Mouse (Mus musculus): Measurements from ENCODE around the gene Oprd1. TPM values are rescaled to one million over a fixed set of nuclear protein-coding genes. Genes with fewer than 3 reads are reported as not detected.

Gene Oprd1
- polyA plus RNA-seq, 1 experiment from 2014 or later, result 0.90 TPM

GRCm38 (mm10) chr4:132111227-132111626 lies 33.1 kb downstream of the Oprd1 start:
- Histone ChIP-seq H3K27me3 (replicated peaks) (peaks cover 9% of the 10 kb centered on the region; the same call in 1 of the 2 replicates), H3K9ac (replicated peaks) (no peak overlapping the region), H3K36me3 (no peaks in the 10 kb centered on the region), H3K4me2 (no peak overlapping the region), H3K27ac (replicated peaks) (no peak overlapping the region), H3K9me3 (replicated peaks) (no peaks in the 10 kb centered on the region), H3K4me1 (0 out of 2 replicates have a peak, but pooled peaks cover 5% of the 10 kb centered on the region), H3K4me3 (replicated peaks) (no peak overlapping the region)
- 22% methylated on average over 4 of the region's 4 CpGs for WGBS
- no peak for ATAC-seq (ENCODE audit: low FRiP score)

GRCm38 (mm10) chr4:132108221-132108620 lies 36.1 kb downstream of the Oprd1 start:
- ATAC-seq (ENCODE audit: low FRiP score), result no peak
- Histone ChIP-seq H3K4me3 (replicated peaks) (no peak overlapping the region), H3K9ac (replicated peaks) (no peak overlapping the region), H3K27ac (replicated peaks) (no peak overlapping the region), H3K4me1 (no peaks in the 10 kb centered on the region), H3K4me2 (no peak overlapping the region), H3K36me3 (no peaks in the 10 kb centered on the region), H3K27me3 (replicated peaks) (0 out of 2 replicates have a peak, but pooled peaks cover 4% of the 10 kb centered on the region), H3K9me3 (replicated peaks) (no peaks in the 10 kb centered on the region)
- 96% methylated on average over 7 of the region's 7 CpGs for WGBS

- WGBS, result 34% methylated on average over 3 of the region's 3 CpGs
Observed at GRCm38 (mm10) chr4:132101152-132101551, 43.1 kb downstream of the Oprd1 start.

DNA sequence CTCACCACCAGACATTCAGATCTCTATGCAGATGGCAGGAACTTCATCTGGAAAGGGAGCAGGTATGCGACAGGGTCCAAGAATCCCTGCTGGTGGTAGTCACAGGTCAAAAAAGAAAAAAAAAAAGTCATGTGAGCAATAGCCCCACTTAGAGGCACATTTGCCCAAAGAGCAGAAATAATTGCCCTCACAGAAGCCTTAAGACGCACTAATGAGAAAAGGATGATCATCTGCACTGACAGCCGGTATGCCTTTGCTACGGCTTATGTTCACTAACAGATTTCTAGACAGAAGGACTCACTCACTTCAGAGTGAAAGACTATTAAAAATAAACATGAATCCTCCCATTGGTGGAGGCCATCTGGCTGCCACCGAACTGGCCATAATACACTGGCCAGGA lies 44.7 kb downstream of the Oprd1 start:
- ATAC-seq (ENCODE audit: low FRiP score), result no peak
- H3K4me2 ChIP-seq, result no peak overlapping the region
- H3K27ac ChIP-seq (replicated peaks), result no peak overlapping the region
- H3K4me1 ChIP-seq, result peaks cover 4% of the 10 kb centered on the region; the same call in 1 of the 2 replicates
- H3K36me3 ChIP-seq, result no peaks in the 10 kb centered on the region
- WGBS, result 86% methylated on average over 5 of the region's 5 CpGs
- H3K27me3 ChIP-seq (replicated peaks), result no peaks in the 10 kb centered on the region
- no peak overlapping the region for H3K4me3 ChIP-seq (replicated peaks)
- no peaks in the 10 kb centered on the region for H3K9me3 ChIP-seq (replicated peaks)
- no peak overlapping the region for H3K9ac ChIP-seq (replicated peaks)

More at GRCm38 (mm10) chr4:132101152-132101551, 43.1 kb downstream of the Oprd1 start:
- Histone ChIP-seq H3K9me3 (replicated peaks) (no peaks in the 10 kb centered on the region), H3K4me2 (no peak overlapping the region), H3K27me3 (replicated peaks) (no peaks in the 10 kb centered on the region), H3K4me3 (replicated peaks) (no peak overlapping the region), H3K36me3 (no peaks in the 10 kb centered on the region), H3K4me1 (peaks cover 4% of the 10 kb centered on the region; the same call in 1 of the 2 replicates), H3K27ac (replicated peaks) (no peak overlapping the region), H3K9ac (replicated peaks) (no peak overlapping the region)
- no peak for ATAC-seq (ENCODE audit: low FRiP score)

GRCm38 (mm10) chr4:132095043-132095442 lies 49.2 kb downstream of the Oprd1 start:
- H3K36me3 ChIP-seq, result no peaks in the 10 kb centered on the region
- H3K4me3 ChIP-seq (replicated peaks), result no peak overlapping the region
- H3K9me3 ChIP-seq (replicated peaks), result no peaks in the 10 kb centered on the region
- no peak overlapping the region for H3K4me2 ChIP-seq
- no peak for ATAC-seq (ENCODE audit: low FRiP score)
- H3K9ac ChIP-seq (replicated peaks), result no peak overlapping the region
- H3K4me1 ChIP-seq, result no peaks in the 10 kb centered on the region
- H3K27ac ChIP-seq (replicated peaks), result no peak overlapping the region
- H3K27me3 ChIP-seq (replicated peaks), result no peaks in the 10 kb centered on the region
- WGBS, result 85% methylated on average over 7 of the region's 7 CpGs

- no peak overlapping the region for H3K9ac ChIP-seq (replicated peaks)
- no peak for ATAC-seq (ENCODE audit: low FRiP score)
- no peak overlapping the region for H3K4me2 ChIP-seq
- no peaks in the 10 kb centered on the region for H3K9me3 ChIP-seq (replicated peaks)
- H3K4me1 ChIP-seq, result no peaks in the 10 kb centered on the region
- no peak overlapping the region for H3K27ac ChIP-seq (replicated peaks)
- no peaks in the 10 kb centered on the region for H3K36me3 ChIP-seq
- no peak overlapping the region for H3K4me3 ChIP-seq (replicated peaks)
- H3K27me3 ChIP-seq (replicated peaks), result no peaks in the 10 kb centered on the region
- WGBS, result 93% methylated on average over 5 of the region's 5 CpGs
Observed at GRCm38 (mm10) chr4:132093928-132094327, 50.4 kb downstream of the Oprd1 start.

DNA sequence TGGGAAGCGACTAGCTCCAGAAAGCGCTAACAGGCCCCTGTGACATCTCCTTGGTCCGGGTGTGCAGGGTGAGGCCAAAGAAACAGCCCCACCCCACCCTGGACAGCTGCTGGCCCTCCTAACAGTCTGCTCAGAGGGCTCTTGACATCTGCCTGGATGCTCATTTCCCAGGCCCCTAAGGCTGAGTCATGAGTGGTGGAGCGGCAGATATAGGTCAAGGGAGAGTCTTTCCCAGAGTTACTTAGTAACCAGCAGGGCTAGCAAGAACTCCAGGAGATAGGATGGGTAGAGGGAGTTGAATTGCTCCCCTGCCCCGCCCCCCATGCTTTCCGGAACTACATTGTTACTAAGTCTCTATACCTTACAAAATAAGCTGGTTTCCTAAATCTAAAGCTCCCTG lies 51.1 kb downstream of the Oprd1 start:
- H3K9ac ChIP-seq (replicated peaks), result no peak overlapping the region
- ATAC-seq (ENCODE audit: low FRiP score), result no peak
- no peak overlapping the region for H3K27ac ChIP-seq (replicated peaks)
- no peak overlapping the region for H3K4me3 ChIP-seq (replicated peaks)
- no peak overlapping the region for H3K4me2 ChIP-seq
- WGBS, result 56% methylated on average over 6 of the region's 6 CpGs
- H3K9me3 ChIP-seq (replicated peaks), result no peaks in the 10 kb centered on the region
- H3K4me1 ChIP-seq, result no peaks in the 10 kb centered on the region
- no peaks in the 10 kb centered on the region for H3K36me3 ChIP-seq
- H3K27me3 ChIP-seq (replicated peaks), result no peaks in the 10 kb centered on the region

DNA sequence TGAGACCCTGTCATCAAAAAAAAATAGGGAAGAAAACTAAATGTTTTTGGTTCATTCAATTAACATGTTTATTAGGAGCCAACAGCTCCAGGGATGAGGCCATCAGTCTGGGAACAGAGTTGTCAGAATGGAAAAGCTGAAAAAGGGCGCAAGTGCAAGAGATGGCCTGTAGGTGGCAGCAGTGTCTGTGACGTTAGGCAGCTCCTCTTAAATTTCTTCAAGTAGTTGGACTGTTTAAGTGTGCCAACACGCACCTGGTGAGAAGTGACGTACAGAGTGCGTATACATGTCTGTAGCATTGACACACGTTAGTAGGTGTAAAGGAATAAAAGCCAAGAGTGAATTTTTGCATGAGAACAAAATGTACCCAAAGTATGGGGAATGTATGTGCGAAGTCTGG lies 55.4 kb downstream of the Oprd1 start:
- Histone ChIP-seq H3K27ac (replicated peaks) (no peak overlapping the region), H3K9me3 (replicated peaks) (no peaks in the 10 kb centered on the region), H3K4me3 (replicated peaks) (no peak overlapping the region), H3K9ac (replicated peaks) (no peak overlapping the region), H3K4me1 (no peaks in the 10 kb centered on the region), H3K27me3 (replicated peaks) (no peaks in the 10 kb centered on the region), H3K4me2 (no peak overlapping the region), H3K36me3 (no peaks in the 10 kb centered on the region)
- ATAC-seq (ENCODE audit: low FRiP score), result peak; percentile 14; the same call in 1 of the 2 replicates
- WGBS, result 18% methylated on average over 7 of the region's 7 CpGs

DNA sequence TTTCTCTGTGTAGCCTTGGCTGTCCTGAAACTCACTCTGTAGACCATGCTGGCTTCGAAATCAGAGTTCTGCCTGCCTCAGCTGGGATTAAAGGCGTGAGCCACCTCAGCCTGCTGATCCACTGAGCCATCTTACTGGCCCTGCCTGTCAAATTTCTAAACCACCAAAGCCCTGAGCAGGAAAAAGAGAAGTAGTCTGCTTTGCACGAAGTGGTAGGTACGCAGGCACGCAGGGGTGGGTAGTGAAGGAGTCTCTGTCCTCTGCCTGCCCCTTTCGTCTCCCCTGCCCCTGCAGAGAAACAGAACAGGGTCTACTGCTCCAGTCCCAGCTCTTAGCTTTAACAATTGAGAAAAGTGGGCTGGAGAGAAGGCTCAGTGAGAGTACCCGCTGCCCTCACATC lies 59.2 kb downstream of the Oprd1 start:
- H3K36me3 ChIP-seq, result no peaks in the 10 kb centered on the region
- 90% methylated on average over 7 of the region's 7 CpGs for WGBS
- H3K27ac ChIP-seq (replicated peaks), result no peak overlapping the region
- no peak overlapping the region for H3K4me2 ChIP-seq
- no peak overlapping the region for H3K4me3 ChIP-seq (replicated peaks)
- H3K9me3 ChIP-seq (replicated peaks), result no peaks in the 10 kb centered on the region
- no peaks in the 10 kb centered on the region for H3K4me1 ChIP-seq
- no peaks in the 10 kb centered on the region for H3K27me3 ChIP-seq (replicated peaks)
- no peak overlapping the region for H3K9ac ChIP-seq (replicated peaks)
- no peak for ATAC-seq (ENCODE audit: low FRiP score)

DNA sequence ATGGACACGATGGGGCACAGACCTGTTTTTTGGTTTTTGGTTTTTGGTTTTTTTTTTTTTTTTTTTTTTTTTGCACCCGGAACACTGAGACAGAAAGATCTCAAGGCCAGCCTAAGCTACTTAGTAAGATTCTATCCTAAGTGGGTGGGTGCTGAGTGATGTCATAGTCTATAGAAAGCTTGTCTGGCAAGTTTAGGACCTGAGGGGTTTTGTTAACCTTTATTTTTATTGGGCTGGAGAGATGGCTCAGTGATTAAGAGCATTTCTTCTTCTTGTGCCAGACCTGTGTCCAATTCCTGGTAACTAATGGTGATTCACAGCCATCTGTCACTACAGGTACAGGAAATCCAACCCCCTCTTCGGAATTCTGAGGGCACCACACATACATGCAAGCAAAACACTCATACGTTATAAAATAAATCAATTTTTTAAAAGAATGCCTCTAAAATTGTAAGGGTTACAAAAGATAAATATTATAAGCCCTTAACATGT lies 63.7 kb downstream of the Oprd1 start:
- H3K4me2 ChIP-seq, result no peak overlapping the region
- ATAC-seq (ENCODE audit: low FRiP score), result no peak
- H3K9me3 ChIP-seq (replicated peaks), result no peaks in the 10 kb centered on the region
- H3K27ac ChIP-seq (replicated peaks), result no peak overlapping the region
- H3K9ac ChIP-seq (replicated peaks), result no peak overlapping the region
- H3K4me1 ChIP-seq, result peaks cover 7% of the 10 kb centered on the region; the same call in 1 of the 2 replicates
- H3K4me3 ChIP-seq (replicated peaks), result no peak overlapping the region
- WGBS, result 79% methylated on average over 4 of the region's 4 CpGs
- H3K36me3 ChIP-seq, result no peaks in the 10 kb centered on the region
- H3K27me3 ChIP-seq (replicated peaks), result no peaks in the 10 kb centered on the region

- Histone ChIP-seq H3K4me3 (replicated peaks) (no peak overlapping the region), H3K9me3 (replicated peaks) (no peaks in the 10 kb centered on the region), H3K4me1 (peaks cover 15% of the 10 kb centered on the region), H3K36me3 (no peaks in the 10 kb centered on the region), H3K4me2 (peak overlapping the region; percentile 32; the same call in 1 of the 2 replicates), H3K27me3 (replicated peaks) (no peaks in the 10 kb centered on the region), H3K9ac (replicated peaks) (no peak overlapping the region), H3K27ac (replicated peaks) (no peak overlapping the region)
- no peak for ATAC-seq (ENCODE audit: low FRiP score)
- 16% methylated on average over 19 of the region's 19 CpGs for WGBS
Observed at GRCm38 (mm10) chr4:132079555-132080275, 64.6 kb downstream of the Oprd1 start.

DNA sequence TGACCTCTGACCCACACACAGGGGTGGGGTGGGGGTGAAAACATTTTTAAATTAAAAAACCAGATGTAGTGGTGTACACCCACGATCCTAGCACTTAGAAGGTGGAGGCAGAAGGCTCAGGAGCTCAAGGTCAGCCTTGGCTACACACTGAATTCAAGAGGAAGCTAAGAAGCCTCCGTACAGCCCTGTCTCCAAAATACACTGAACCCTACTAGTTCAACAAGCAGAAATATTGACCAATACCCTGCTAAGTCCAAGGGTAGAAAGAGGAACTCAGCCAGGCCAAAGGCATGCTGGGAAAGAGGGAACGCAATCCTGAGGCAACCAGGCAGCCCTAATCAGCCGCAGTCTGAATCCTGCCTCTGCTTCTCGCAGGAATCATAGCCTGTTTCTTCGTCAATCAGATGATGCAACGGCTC lies 66.0 kb downstream of the Oprd1 start:
- Histone ChIP-seq H3K9ac (replicated peaks) (no peak overlapping the region), H3K4me2 (no peak overlapping the region), H3K27me3 (replicated peaks) (no peaks in the 10 kb centered on the region), H3K36me3 (no peaks in the 10 kb centered on the region), H3K9me3 (replicated peaks) (no peaks in the 10 kb centered on the region), H3K4me1 (peaks cover 24% of the 10 kb centered on the region), H3K4me3 (replicated peaks) (no peak overlapping the region), H3K27ac (replicated peaks) (no peak overlapping the region)
- 74% methylated on average over 7 of the region's 7 CpGs for WGBS
- ATAC-seq (ENCODE audit: low FRiP score), result no peak
